Mouse (Mus musculus) megakaryocyte, embryonic 14.5 days (primary cell): ENCODE measurements around the gene Suds3.

Experiments
- FLI1 ChIP-seq: IDR thresholded peaks from 2 replicates; pipeline ENCODE4 v1.6.1; 2012; ENCODE audit warnings: low read length, inconsistent platforms, mixed read lengths
- GATA1 ChIP-seq: IDR thresholded peaks from 3 replicates; pipeline ENCODE4 v1.6.1; 2012; ENCODE audit warnings: mixed read lengths, low read length, inconsistent platforms, borderline replicate concordance

- no peak for TF ChIP-seq GATA1
- TF ChIP-seq FLI1, result no peak
Observed at GRCm38 (mm10) chr5:117061251-117061650, 54.7 kb downstream of the Suds3 start.
